Comparison of ENCODE assay signal across 17 mouse cellular contexts in the genomic region with DNA sequence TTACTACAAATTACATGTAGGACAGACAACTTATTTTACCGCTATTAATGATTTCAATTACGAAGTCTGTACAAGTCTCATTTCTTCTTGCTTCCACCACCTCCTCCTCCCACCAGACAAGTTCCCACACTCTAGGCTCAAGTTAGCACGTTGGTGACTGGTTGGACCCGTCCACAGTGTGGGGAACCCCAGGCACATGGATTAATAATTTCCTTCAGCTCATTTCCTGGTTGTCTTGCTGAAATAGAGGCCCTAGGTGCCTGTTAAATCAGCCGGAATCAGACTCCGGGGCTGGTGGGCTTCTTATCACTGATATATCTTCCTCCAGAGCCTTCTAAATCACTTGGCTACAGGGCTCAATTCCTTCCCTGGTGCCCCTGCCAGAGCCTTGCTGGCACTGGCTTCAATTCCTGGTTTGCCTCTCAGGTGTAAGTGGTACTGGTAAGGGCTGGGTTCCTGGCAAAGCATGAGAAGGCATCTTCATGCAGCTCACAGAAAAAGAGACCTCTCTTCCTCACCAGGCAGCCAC.
"Had no signal": no experiment of that assay in that cellular context is flagged by ENCODE, and none has a peak within 500 bp of the region (broad histone marks: within the 10 kb centered on the region; RNA-seq: fewer than 3 reads in every experiment).

No protein-coding gene starts in this region.

- H3K36me3 ChIP-seq: lung, embryonic 15.5 days; midbrain, embryonic 12.5 days; midbrain, embryonic 15.5 days; neural tube, embryonic 12.5 days; stomach, embryonic 15.5 days had no signal

- H3K27me3 ChIP-seq: lung, embryonic 15.5 days; midbrain, embryonic 12.5 days; midbrain, embryonic 15.5 days; neural tube, embryonic 12.5 days; stomach, embryonic 15.5 days had no signal

- H3K4me1 ChIP-seq: lung, embryonic 15.5 days; megakaryocyte, embryonic 14.5 days; midbrain, embryonic 12.5 days; midbrain, embryonic 15.5 days; neural tube, embryonic 12.5 days; stomach, embryonic 15.5 days had no signal

- H3K4me3 ChIP-seq: lung, embryonic 15.5 days; megakaryocyte, embryonic 14.5 days; midbrain, embryonic 12.5 days; midbrain, embryonic 15.5 days; neural tube, embryonic 12.5 days; stomach, embryonic 15.5 days had no signal

- ATAC-seq: liver, postnatal 0 days; lung, postnatal 0 days; midbrain, embryonic 15.5 days had no signal

- H3K9ac ChIP-seq: liver, postnatal 0 days; lung, embryonic 15.5 days; midbrain, embryonic 12.5 days; midbrain, embryonic 15.5 days; neural tube, embryonic 12.5 days; stomach, embryonic 15.5 days had no signal

- DNase-seq: liver, postnatal 0 days; lung, adult 2 months; lung, postnatal 14 days; lung, postnatal 36 days; right cerebral cortex, postnatal 14 days; thymus, adult 2 months; thymus, postnatal 25 days; thymus, postnatal 4 days had no signal

- H3K4me2 ChIP-seq: lung, embryonic 15.5 days; midbrain, embryonic 12.5 days; midbrain, embryonic 15.5 days; neural tube, embryonic 12.5 days; stomach, embryonic 15.5 days had no signal

- H3K9me3 ChIP-seq: lung, embryonic 15.5 days; megakaryocyte, embryonic 14.5 days; midbrain, embryonic 12.5 days; midbrain, embryonic 15.5 days; neural tube, embryonic 12.5 days; stomach, embryonic 15.5 days had no signal

- H3K27ac ChIP-seq: lung, embryonic 15.5 days; macrophage; midbrain, embryonic 12.5 days; midbrain, embryonic 15.5 days; neural tube, embryonic 12.5 days; stomach, embryonic 15.5 days; stomach, postnatal 0 days had no signal
